Mouse (Mus musculus): ENCODE results near the gene Hist1h3d.
A peak's percentile ranks its signal among the peaks of the same experiment; 100 is the strongest.

The Hist1h3d gene

GRCm38 (mm10) chr13:23620056-23620732, 44.6 kb downstream of the Hist1h3d start:
- ATAC-seq (ENCODE audit: insufficient number of reproducible peaks, low FRiP score, low TSS enrichment) = no peak

GRCm38 (mm10) chr13:23620733-23621531, 45.4 kb downstream of the Hist1h3d start, which contains the start of gene Hist1h2be:
Gene Hist1h2be, minus strand, starts transcription at chr13:23621124.
- peak; percentile 93 for ATAC-seq (ENCODE audit: insufficient number of reproducible peaks, low FRiP score, low TSS enrichment)

- ATAC-seq (ENCODE audit: insufficient number of reproducible peaks, low FRiP score, low TSS enrichment) = peak; percentile 81
These were observed 46.1 kb downstream of the Hist1h3d start for GRCm38 (mm10) chr13:23621532-23622174.

- peak; percentile 88 for ATAC-seq (ENCODE audit: insufficient number of reproducible peaks, low FRiP score, low TSS enrichment)
These were observed 46.7 kb downstream of the Hist1h3d start, which contains the start of gene Hist1h1e for GRCm38 (mm10) chr13:23622175-23622671. Gene Hist1h1e, minus strand, starts transcription at chr13:23622558.

- no peak for ATAC-seq (ENCODE audit: insufficient number of reproducible peaks, low FRiP score, low TSS enrichment)
These were observed 47.4 kb downstream of the Hist1h3d start for GRCm38 (mm10) chr13:23622861-23623450.
